Mouse (Mus musculus): ENCODE results near the gene Macrod1. TPM values are rescaled to one million over a fixed set of nuclear protein-coding genes. Genes with fewer than 3 reads are reported as not detected.

Macrod1 gene
- polyA plus RNA-seq, 1 experiment from 2014 or later: 16.0 TPM

DNA sequence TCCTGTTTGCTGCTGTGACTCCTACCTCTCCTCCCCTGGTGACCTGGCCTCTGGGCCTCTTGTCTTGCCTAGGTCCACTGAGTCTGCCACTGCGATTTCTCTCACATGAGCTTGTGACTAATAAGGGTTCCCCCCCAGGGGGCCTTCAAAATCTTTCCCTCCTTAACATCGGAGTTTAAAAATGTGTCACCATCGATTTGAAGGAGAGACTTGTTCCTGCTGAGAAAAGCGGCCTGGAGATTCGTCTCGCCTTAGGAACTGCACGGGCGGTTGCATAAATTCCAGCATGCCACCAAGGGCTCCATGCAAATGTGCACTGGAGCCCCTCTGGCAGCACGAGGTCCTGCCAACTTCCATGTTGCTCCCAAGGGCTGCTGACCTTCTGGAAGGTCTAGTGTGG, 21.1 kb downstream of the Macrod1 start:
- Histone ChIP-seq H3K27me3 (replicated peaks; ENCODE audit: insufficient read depth, low read length) (no peaks in the 10 kb centered on the region), H3K4me1 (ENCODE audit: insufficient read depth, low read depth, low read length) (no peaks in the 10 kb centered on the region), H3K27ac (ENCODE audit: low read length) (no peak overlapping the region), H3K9ac (replicated peaks; ENCODE audit: low read depth) (no peak overlapping the region), H3K4me3 (ENCODE audit: low read depth, low read length) (no peak overlapping the region), H3K4me2 (replicated peaks; ENCODE audit: low read depth, low read length) (no peak overlapping the region), H3K36me3 (ENCODE audit: insufficient read depth, low read length) (no peaks in the 10 kb centered on the region), H3K9me3 (ENCODE audit: low read length) (no peaks in the 10 kb centered on the region)
- ATAC-seq (no peak), DNase-seq (ENCODE audit: low spot score) (no peak)
- WGBS: 61% methylated on average over 9 of the region's 9 CpGs
- TF ChIP-seq CTCF (IDR thresholded peaks at IDR 0.05) (no peak), EP300 (IDR thresholded peaks at IDR 0.05) (no peak)

DNA sequence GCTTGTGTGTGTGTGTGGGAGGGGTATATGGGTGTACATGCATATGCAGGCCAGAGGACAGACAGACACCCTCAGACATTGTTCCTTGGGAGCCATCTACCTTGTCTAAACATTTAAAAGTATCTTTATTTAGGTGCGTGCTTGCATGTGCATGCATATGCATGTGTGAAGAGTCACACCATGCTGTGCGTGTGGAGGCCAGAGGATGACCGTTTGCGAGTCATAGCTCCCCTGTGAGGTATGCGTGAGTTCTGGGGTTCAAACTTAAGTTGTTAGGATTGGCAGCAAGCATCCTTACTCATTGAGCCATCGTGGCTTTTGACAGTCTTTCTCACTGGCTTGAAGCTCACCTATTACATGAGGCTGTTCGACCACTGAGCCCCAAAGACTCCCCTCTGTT, 21.7 kb downstream of the Macrod1 start:
- H3K36me3 ChIP-seq (ENCODE audit: insufficient read depth, low read length): no peaks in the 10 kb centered on the region
- H3K4me1 ChIP-seq (ENCODE audit: insufficient read depth, low read depth, low read length): no peaks in the 10 kb centered on the region
- 84% methylated on average over 7 of the region's 7 CpGs for WGBS
- H3K4me3 ChIP-seq (ENCODE audit: low read depth, low read length): no peak overlapping the region
- no peak overlapping the region for H3K9ac ChIP-seq (replicated peaks; ENCODE audit: low read depth)
- no peak for TF ChIP-seq CTCF (IDR thresholded peaks at IDR 0.05)
- no peak for TF ChIP-seq EP300 (IDR thresholded peaks at IDR 0.05)
- no peak overlapping the region for H3K27ac ChIP-seq (ENCODE audit: low read length)
- no peak for ATAC-seq
- DNase-seq (ENCODE audit: low spot score): no peak
- H3K4me2 ChIP-seq (replicated peaks; ENCODE audit: low read depth, low read length): no peak overlapping the region
- H3K9me3 ChIP-seq (ENCODE audit: low read length): no peaks in the 10 kb centered on the region
- no peaks in the 10 kb centered on the region for H3K27me3 ChIP-seq (replicated peaks; ENCODE audit: insufficient read depth, low read length)

DNA sequence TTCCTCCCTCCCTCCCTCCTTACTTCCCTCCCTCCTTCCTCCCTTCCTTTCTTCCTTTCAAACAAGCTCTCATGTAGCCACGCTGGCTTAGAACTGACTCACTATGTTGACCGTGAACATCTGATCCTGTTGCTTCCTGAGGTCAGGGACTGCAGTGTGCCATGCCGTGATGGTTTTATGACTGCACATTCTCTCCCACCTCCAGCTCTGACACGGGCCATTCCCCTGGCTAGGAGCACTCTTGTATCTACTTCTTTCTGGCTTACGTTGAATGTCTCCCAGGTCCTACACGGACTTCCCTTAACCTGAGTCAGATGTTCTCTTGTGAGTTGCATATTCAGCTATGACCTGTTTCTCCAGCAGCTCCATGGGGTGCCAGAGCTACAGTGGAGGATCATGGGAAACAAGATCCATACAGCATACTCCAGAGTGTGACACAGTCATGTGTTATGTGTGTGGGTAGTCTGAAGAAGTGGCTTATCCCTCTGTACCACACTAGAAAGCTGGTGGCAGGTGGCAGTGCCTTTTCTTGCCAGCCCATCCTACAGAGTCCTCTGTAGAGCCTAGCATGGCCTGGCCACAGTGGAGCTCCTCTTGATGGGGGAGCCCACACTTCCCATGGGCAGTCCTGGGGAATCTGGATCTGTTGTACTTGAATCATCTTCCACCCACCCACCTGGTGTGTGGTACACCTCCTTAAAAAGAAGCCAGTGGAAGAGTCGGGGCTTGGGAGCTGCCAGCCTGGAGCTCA, 25.1 kb downstream of the Macrod1 start:
- no peak for TF ChIP-seq EP300 (IDR thresholded peaks at IDR 0.05)
- TF ChIP-seq CTCF (IDR thresholded peaks at IDR 0.05): no peak
- no peak overlapping the region for H3K9ac ChIP-seq (replicated peaks; ENCODE audit: low read depth)
- no peaks in the 10 kb centered on the region for H3K9me3 ChIP-seq (ENCODE audit: low read length)
- no peaks in the 10 kb centered on the region for H3K36me3 ChIP-seq (ENCODE audit: insufficient read depth, low read length)
- no peak overlapping the region for H3K4me2 ChIP-seq (replicated peaks; ENCODE audit: low read depth, low read length)
- 63% methylated on average over 7 of the region's 7 CpGs for WGBS
- H3K27me3 ChIP-seq (replicated peaks; ENCODE audit: insufficient read depth, low read length): no peaks in the 10 kb centered on the region
- no peak overlapping the region for H3K4me3 ChIP-seq (ENCODE audit: low read depth, low read length)
- no peak overlapping the region for H3K27ac ChIP-seq (ENCODE audit: low read length)
- no peaks in the 10 kb centered on the region for H3K4me1 ChIP-seq (ENCODE audit: insufficient read depth, low read depth, low read length)
- no peak for DNase-seq (ENCODE audit: low spot score)
- ATAC-seq: no peak

DNA sequence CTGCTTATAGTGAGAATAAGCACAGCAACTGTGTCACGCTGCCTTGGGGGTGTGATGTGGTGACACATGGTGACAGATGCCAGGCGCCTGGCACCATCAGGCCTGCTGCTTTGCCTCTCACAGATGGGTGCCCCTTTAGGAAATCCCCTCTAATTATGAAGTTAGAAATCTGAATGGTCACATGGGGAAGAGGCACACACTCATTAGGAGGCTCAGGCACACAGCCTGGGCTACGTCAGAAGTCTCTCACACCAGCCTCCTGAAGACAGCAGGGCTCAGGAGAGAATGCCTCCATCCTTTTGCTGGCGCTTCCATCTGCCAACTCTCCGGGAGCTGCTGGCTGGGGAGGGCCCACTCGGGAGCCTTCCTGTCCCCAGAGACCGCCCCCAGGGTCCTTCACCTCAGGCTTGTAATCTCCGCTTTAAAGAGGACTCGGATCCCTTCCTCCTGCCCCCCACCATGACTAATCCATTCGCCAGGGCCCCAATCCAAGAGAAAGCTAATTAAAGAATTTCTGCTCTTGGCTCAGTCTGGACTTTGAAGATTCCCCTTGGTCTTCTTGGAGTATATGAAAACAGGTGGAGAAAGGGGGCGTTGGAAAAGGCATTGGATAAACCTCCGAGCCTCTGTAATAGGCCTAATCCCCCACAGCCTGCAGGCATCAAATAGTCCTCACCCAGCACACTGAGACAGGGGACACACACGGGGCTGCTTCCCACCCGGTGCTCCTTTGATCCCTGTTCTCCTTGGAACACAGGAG, 26.6 kb downstream of the Macrod1 start:
- WGBS: 59% methylated on average over 14 of the region's 14 CpGs
- no peaks in the 10 kb centered on the region for H3K36me3 ChIP-seq (ENCODE audit: insufficient read depth, low read length)
- DNase-seq (ENCODE audit: low spot score) (no peak), ATAC-seq (no peak)
- no peak overlapping the region for H3K4me2 ChIP-seq (replicated peaks; ENCODE audit: low read depth, low read length)
- no peak overlapping the region for H3K9ac ChIP-seq (replicated peaks; ENCODE audit: low read depth)
- no peaks in the 10 kb centered on the region for H3K4me1 ChIP-seq (ENCODE audit: insufficient read depth, low read depth, low read length)
- H3K27ac ChIP-seq (ENCODE audit: low read length): no peak overlapping the region
- no peak for TF ChIP-seq EP300 (IDR thresholded peaks at IDR 0.05)
- TF ChIP-seq CTCF (IDR thresholded peaks at IDR 0.05): no peak
- no peaks in the 10 kb centered on the region for H3K9me3 ChIP-seq (ENCODE audit: low read length)
- H3K27me3 ChIP-seq (replicated peaks; ENCODE audit: insufficient read depth, low read length): no peaks in the 10 kb centered on the region
- no peak overlapping the region for H3K4me3 ChIP-seq (ENCODE audit: low read depth, low read length)

DNA sequence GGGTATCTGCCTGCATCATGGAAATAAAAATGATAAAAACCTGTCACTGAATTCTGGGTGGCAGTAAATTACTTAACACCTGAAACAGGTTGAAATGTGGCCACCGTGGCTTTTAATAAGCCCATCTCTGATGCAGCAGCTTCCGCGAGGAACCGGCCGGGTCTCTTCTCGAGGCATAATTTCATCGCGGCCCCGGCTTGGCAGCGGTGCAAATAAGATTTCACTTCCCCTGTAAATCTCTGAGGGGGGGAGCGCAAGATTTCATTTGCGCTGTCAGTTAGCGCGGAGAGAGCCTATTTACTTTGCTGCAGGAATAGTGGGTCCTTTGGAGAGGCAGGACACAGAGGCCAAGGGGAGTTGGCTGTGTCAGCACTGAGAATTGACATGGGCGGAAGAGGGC, 28.1 kb downstream of the Macrod1 start:
- 50% methylated on average over 15 of the region's 15 CpGs for WGBS
- DNase-seq (ENCODE audit: low spot score) (no peak), ATAC-seq (no peak)
- Histone ChIP-seq H3K36me3 (ENCODE audit: insufficient read depth, low read length) (no peaks in the 10 kb centered on the region), H3K9ac (replicated peaks; ENCODE audit: low read depth) (no peak overlapping the region), H3K4me1 (ENCODE audit: insufficient read depth, low read depth, low read length) (no peaks in the 10 kb centered on the region), H3K27ac (ENCODE audit: low read length) (no peak overlapping the region), H3K4me2 (replicated peaks; ENCODE audit: low read depth, low read length) (no peak overlapping the region), H3K9me3 (ENCODE audit: low read length) (no peaks in the 10 kb centered on the region), H3K4me3 (ENCODE audit: low read depth, low read length) (no peak overlapping the region), H3K27me3 (replicated peaks; ENCODE audit: insufficient read depth, low read length) (no peaks in the 10 kb centered on the region)
- TF ChIP-seq EP300 (IDR thresholded peaks at IDR 0.05): no peak
- TF ChIP-seq CTCF (IDR thresholded peaks at IDR 0.05): no peak

DNA sequence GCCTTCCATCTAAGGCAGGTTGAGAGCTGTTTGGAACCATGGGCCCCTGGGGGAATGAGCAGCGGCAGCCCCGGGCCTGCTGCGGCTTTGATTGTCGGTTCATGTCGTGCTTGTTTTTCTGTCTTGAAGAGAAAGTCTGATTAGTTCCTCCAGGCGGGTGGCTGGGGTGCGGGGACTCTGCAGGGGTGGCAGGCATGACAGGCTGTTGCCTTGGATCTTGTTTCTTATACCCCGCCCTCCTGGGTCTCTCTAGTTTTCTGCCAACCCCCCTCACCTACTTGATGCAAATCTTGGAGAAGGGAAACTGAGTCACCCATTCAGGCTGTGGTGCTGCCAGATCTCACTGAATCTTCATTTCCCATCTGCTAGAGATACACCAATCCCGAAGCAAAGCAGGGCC, 31.9 kb downstream of the Macrod1 start:
- Histone ChIP-seq H3K9ac (replicated peaks; ENCODE audit: low read depth) (no peak overlapping the region), H3K27me3 (replicated peaks; ENCODE audit: insufficient read depth, low read length) (no peaks in the 10 kb centered on the region), H3K4me2 (replicated peaks; ENCODE audit: low read depth, low read length) (no peak overlapping the region), H3K4me1 (ENCODE audit: insufficient read depth, low read depth, low read length) (no peaks in the 10 kb centered on the region), H3K9me3 (ENCODE audit: low read length) (no peaks in the 10 kb centered on the region), H3K27ac (ENCODE audit: low read length) (no peak overlapping the region), H3K36me3 (ENCODE audit: insufficient read depth, low read length) (no peaks in the 10 kb centered on the region), H3K4me3 (ENCODE audit: low read depth, low read length) (no peak overlapping the region)
- no peak for TF ChIP-seq CTCF (IDR thresholded peaks at IDR 0.05)
- no peak for TF ChIP-seq EP300 (IDR thresholded peaks at IDR 0.05)
- 34% methylated on average over 9 of the region's 9 CpGs for WGBS
- DNase-seq (ENCODE audit: low spot score): no peak
- ATAC-seq: no peak

Data from lung, postnatal 0 days (tissue).